Mouse (Mus musculus) E14TG2a.4 (cell line): ENCODE measurements around the gene Csf3r.

Experiments
- H3K27me3 ChIP-seq: 2 replicates; pipeline ENCODE4 v1.6.1; 2014; ENCODE audit warnings: low read length, control low read depth; ENCODE audit not compliant: insufficient read depth
- H3K36me3 ChIP-seq: 2 replicates; pipeline ENCODE4 v1.6.1; 2014; ENCODE audit warnings: low read length, control low read depth; ENCODE audit not compliant: insufficient read depth
- H3K4me1 ChIP-seq: replicated peaks from 2 replicates; pipeline ENCODE4 v1.6.1; 2014; ENCODE audit warnings: low read depth, low read length, control low read depth
- H3K4me3 ChIP-seq: replicated peaks from 2 replicates; pipeline ENCODE4 v1.5.1; 2014; ENCODE audit warnings: mild to moderate bottlenecking, low read length
- H3K9me3 ChIP-seq: 2 replicates; pipeline ENCODE4 v1.6.1; 2014; ENCODE audit warnings: low read length, control low read depth
- CTCF ChIP-seq: conservative IDR thresholded peaks from 2 replicates; pipeline ENCODE4 v1.5.1; 2014; ENCODE audit warnings: low read length
- NANOG ChIP-seq: IDR thresholded peaks from 2 replicates; pipeline ENCODE4 v1.6.1; 2014; ENCODE audit warnings: borderline replicate concordance, low read length, mixed read lengths
- POU5F1 ChIP-seq: IDR thresholded peaks from 2 replicates; pipeline ENCODE4 v1.6.1; 2014; ENCODE audit warnings: low read length, borderline replicate concordance

Csf3r gene

GRCm38 (mm10) chr4:126090101-126090847, 65.9 kb downstream of the Csf3r start:
- H3K9me3 ChIP-seq, result no peaks in the 10 kb centered on the region
- no peak overlapping the region for H3K4me3 ChIP-seq
- H3K36me3 ChIP-seq, result no peaks in the 10 kb centered on the region
- no peaks in the 10 kb centered on the region for H3K27me3 ChIP-seq
- peaks cover 7% of the 10 kb centered on the region for H3K4me1 ChIP-seq
- TF ChIP-seq NANOG (no peak), POU5F1 (no peak), CTCF (no peak)

DNA sequence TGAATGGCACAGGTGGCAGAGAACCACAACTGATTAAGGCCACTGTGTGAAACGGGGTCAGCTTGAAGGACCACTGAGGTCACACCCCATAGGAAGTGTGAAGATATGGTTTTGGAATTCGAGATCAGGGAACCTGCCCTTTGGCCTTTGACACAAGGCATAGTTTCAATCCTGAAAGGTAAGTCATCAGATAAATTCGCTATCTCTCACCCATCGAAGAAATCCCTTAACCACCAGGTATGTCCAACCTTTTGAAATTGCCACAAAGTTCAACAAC, 66.4 kb downstream of the Csf3r start:
- TF ChIP-seq NANOG (no peak), POU5F1 (no peak), CTCF (no peak)
- Histone ChIP-seq H3K9me3 (no peaks in the 10 kb centered on the region), H3K4me3 (no peak overlapping the region), H3K4me1 (peaks cover 5% of the 10 kb centered on the region), H3K27me3 (no peaks in the 10 kb centered on the region), H3K36me3 (no peaks in the 10 kb centered on the region)

- H3K9me3 ChIP-seq, result no peaks in the 10 kb centered on the region
- no peaks in the 10 kb centered on the region for H3K27me3 ChIP-seq
- H3K4me1 ChIP-seq, result peaks cover 7% of the 10 kb centered on the region
- no peaks in the 10 kb centered on the region for H3K36me3 ChIP-seq
- TF ChIP-seq POU5F1 (no peak), NANOG (no peak), CTCF (no peak)
- H3K4me3 ChIP-seq, result no peak overlapping the region
These were observed 67.5 kb downstream of the Csf3r start for GRCm38 (mm10) chr4:126091873-126092272.
